Mouse (Mus musculus) mouse embryonic stem cell (cell line): ENCODE data around the gene Gal3st2c.
"Not testable (repeated sequence)": the region's sequence is repeated elsewhere in the genome, so short reads cannot be mapped to it uniquely, and the experiment has no call there.

Experiments used
- in situ Hi-C, 2 experiments: fragments of 300-500 bp; cut with MboI; formaldehyde crosslinking; loops; 1 replicate in 1 of 2; 3 replicates in 1 of 2; pipeline ENCODE4 v1.14.3; 2019 to 2020; ENCODE audit warnings: low sequenced_read_pairs in 2 of 2, low pct_unique_long_range_greater_than_20kb in 1 of 2, mixed read lengths in 1 of 2; ENCODE audit not compliant: unreplicated experiment in 1 of 2

Gal3st2c gene

DNA sequence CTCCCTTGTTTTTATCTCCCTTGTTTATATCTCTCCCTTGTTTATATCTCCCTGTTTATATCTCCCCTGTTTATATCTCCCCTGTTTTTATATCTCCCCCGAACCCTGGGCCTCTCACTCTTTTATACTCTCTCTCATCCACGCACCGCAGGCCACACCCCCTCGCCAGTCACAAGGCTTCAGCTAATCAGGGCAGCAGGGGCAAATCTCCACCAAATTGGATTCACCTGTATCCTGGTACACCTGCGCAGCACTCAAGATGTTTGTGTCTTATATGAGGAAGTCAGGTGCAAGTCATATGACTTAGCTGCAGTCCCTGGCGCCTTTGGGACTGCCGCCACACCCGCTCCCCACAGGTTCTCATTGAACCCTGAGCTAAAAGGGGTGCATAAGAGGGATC, at the start of gene Gal3st2c:
Gene Gal3st2c, plus strand, starts transcription at position 301 of the 400 bp plus-strand sequence.
- in situ Hi-C loops = not testable (repeated sequence)

DNA sequence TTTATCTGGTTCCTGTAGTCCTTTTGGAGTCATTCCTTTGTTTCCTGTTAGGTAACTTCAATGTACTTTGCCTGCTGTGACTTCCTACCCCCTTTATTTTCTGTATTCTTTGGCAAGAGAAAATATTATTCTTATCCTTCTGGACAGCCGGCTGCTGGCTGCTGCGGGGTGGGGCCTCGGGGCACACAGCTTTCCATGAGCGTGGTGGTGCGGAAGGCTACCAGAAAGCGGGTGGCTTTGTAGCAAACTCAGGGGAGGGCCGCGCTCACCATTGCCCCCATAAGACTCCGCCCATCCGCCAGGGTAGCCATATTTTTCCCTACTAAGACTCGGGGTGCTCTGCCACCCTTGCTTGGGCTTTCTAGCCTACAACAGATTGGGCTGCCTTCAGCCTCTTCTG, 41.2 kb upstream of the Gal3st2c start:
- in situ Hi-C loops = not testable (repeated sequence)

DNA sequence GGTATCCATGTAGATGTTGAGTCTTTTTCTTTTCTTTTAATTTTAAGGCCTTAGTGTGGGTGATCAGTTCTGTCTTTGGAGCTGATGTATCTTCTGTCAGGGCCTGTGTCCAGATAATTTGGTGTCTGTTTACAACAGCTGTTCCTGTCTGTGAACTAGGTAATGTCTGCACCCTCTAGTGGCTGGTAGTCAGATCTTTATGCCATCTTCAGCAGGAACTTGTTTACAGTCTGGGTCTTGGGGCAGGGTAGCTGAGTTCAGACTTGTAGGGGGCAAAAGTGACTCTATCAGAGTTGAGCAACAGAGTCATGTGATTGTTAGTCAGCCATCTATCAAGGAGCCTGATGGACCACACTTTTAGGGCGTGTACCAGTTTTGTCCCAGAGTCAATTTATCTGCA, 23.8 kb upstream of the Gal3st2c start:
- in situ Hi-C loops = not testable (repeated sequence)

DNA sequence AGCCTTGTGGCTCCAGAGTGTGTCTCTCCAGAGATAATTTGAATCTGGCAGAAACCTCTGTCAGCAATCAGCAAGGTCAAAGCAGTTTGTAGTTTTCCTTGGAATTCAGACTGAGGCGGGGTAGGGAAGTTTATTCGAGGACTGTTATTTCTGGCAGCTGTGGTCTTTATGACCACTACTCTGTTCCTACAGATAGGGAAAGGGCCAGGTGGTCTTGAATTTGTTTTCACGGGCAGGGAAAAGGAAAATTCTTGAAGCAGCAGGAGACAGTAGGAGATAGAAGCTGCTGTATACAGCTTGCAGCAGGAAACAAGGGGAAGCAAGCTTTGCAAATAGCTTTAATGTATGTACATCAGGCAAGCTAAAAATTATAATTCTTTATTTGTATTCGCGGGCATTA, 19.9 kb upstream of the Gal3st2c start:
- in situ Hi-C loops = not testable (repeated sequence)

DNA sequence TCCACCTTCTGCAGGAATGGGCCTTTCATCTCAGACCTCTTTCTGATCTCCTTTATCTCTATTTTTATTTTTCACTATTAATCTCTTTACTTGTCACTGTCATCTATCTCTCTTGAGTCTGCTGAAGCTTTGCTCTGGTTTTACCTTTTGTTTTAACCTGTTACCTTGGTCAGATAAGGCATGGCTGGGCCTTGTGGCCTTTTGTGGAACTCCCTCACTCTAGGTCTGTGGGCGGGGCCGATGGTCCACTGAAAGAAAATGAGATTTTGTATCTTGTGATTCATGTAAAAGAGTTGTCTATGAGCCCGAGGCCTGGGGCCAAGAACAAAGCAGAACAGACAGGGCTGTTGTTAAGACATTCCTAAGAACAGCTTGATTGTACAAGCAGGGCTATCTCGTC, 19.5 kb upstream of the Gal3st2c start:
- in situ Hi-C loops = not testable (repeated sequence)

DNA sequence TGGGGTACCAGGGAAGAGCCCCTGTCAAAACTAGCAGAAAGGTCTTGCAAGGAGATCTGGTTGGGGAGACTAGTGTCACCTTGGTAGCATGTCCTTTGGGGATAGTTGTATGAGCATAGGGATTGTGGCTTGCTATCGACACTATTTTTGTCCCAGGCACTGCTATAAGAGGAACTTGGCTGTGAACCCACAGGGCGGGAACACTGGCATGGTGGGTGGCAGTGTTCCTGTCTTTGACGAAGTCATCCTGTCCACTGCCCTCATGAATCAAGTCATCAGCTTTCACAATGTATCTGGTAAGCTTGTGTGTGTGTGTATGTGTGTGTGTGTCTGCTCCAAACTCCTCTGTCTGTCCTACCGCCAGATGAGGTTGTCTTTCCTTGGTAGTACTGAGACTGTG, 14.5 kb upstream of the Gal3st2c start:
- in situ Hi-C loops = not testable (repeated sequence)

DNA sequence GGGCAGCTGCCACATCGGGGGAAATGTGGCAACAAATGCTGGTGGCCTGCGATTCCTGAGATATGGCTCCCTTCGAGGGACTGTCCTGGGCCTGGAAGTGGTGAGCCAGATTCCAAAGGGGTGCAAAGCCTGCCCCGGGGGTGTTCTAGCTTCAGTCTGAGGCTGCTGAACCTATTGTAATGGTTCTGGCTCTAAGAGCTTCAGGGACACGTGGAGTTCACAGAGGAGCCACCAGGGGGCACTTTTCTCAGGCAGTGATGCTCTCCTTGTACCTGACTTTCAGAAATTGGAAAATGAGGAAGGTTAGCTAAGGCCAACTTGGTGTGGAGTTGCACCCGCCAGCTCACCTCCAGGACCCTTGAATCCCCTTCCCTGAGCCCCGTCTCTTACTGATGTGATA, 12.0 kb upstream of the Gal3st2c start:
- in situ Hi-C loops = not testable (repeated sequence)

DNA sequence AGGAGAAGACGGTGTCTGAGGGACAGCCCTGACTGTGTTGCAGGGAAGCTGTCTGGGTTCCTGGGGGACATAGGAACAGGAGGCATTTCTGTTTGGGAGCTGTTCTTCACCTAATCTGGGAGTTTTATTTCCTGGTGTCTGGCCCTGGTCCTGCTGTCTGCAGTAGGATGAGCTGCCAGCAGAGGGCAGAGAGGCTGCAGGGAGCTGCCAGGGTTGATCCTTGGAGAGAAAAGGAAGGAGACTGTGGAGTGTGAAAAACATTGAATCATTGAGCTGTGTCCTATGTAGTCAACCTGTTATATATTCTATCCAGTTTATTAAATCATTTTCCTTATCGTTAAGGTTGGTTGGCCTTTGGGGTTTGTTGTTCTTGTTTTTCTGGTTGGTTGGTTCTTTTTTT, 9.4 kb upstream of the Gal3st2c start:
- in situ Hi-C loops = not testable (repeated sequence)

DNA sequence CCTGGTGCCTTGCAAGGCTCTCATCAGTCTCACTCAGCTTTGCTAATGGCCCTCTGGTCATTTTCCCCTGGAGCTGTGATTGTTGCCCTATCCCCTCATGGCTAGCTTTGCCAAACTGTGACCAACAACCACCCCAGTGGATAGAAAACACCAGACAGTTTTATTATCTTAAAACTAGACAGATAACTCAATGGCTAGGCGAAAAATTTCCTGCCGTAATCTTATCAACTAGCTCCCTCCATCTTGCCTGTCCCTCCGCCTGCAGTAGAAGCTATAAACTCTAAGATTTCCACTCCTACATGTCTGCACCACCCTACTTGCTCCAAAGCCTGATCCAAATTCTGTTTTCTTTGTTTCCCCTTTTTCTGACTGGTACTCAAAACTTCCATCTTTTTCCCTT, 4.1 kb upstream of the Gal3st2c start:
- in situ Hi-C loops = loop anchor here in 1 of 2 experiments (5.0 kb wide), 1 partner anchor 91 kb away; no protein-coding TSS in a partner anchor

DNA sequence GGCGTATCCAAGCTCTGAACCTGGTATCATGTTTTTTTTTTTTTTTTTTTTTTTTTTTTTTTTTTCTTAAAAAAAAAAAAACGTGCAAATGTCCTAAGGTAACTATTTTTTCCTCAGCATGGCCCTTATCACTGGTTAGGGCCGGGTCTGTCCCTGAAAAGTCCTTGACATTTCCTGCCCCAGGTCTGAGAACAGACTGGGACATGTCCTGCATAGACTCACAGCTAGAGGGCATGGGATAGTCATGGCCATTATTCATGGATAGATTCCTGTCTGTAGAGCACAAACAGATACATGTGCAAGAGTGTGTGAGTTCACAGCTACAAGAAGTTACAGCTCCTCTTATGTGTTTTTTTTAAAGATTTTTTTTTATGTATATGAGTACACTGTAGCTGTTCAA, 1.5 kb upstream of the Gal3st2c start:
- in situ Hi-C loops = loop anchor here in 1 of 2 experiments (5.0 kb wide), 1 partner anchor 89 kb away; no protein-coding TSS in a partner anchor

DNA sequence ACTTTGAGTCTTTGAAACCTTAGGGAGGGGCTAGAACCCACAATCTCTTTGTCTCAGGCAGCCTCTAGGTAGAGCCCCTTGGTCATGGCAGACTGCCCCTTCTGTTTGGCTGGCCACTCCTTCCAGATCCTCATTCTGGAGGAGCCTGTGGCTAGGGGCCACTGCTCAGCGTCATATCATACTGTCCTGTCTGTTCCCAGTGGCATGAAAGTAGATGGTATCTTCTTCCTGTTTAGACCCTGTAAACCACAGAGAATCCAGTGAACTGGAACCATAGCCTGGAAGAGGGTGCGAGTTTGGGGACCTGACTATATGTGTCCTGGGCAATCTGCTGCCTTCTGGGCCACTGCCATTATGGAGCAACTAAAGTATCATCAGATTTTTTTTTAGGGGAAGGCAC, 759 bp downstream of the Gal3st2c start:
- in situ Hi-C loops = not testable (repeated sequence)

DNA sequence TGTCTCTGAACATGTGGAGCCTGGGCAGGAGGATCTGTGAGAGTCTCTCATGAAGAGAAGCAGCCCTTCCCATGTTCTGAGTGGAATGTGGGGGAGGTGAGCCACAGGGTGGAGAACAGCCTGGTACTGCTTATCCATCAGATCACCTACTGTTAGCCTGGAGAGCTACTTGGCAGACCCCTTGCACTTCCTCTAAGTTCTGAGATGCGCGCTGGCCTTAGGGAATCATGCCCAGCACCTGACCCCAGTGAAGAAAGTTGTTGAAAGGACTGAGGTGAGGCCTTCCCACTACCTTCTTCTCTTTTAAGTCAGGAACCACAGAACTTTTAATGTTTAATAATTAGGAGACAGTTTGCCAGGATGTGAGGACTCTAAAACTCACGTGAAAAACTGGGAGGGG, 1.2 kb downstream of the Gal3st2c start:
- in situ Hi-C loops = not testable (repeated sequence)

DNA sequence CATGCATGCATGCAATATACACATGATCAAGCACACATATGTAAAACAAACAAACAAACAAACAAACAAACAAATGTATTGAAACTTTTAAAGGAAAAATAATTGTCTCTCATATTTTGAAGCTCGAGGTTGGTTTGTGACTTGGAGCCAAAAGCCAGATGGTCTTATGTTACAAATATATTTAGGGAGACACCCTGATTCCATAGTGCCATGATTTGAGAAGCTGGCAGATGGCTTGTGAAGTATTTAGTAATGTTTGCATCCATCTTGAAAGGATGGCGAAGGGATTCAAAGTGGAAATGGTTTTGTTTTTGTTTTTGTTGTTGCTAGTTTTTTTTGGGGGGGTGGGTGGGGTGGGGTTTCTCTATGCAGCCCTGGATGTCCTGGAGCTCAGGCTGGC, 10.7 kb downstream of the Gal3st2c start:
- in situ Hi-C loops = no loop called here

DNA sequence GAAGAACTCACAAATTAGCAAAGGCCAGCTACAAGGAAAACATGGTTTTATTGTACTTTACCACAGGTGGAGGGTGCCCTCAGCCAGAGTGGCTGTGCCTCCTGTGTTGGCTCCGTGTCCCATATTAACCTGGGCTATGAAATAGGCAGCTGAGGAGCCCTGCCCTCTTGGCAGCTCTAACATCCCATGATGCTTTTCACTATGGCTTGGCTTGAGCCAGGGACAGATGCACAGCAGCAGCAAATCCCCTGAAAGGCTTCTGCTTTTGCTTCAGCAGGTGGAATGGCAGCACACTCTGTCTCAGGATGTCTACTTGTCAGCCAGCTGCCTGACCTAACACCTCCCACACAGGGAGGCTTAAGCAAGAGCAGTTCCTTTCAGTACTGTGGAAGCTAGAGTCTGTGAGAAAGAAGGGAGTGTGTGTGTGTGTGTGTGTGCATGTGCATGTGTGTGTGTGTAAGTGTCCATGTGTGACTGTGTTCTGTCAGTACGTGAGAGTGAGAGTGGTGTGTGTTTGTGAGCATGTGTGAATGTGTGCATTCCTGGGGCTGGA, 15.7 kb downstream of the Gal3st2c start:
- in situ Hi-C loops = not testable (repeated sequence)

DNA sequence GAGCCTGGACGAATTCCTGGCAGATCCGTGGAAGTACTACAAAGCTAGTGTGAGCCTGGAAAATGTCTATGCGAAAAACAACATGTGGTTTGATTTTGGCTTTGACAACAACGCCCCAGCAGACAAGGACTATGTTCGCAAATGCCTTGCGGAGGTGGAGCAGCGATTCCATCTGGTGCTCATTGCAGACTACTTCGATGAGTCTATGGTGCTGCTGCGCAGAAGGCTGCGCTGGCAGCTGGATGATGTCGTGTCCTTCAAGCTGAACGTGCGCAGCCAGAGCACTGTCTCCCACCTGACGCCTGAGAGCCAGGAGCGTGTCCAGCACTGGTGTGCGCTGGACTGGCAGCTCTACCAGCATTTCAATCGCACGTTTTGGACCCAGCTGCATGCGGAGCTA, 18.5 kb downstream of the Gal3st2c start:
- in situ Hi-C loops = not testable (repeated sequence)

DNA sequence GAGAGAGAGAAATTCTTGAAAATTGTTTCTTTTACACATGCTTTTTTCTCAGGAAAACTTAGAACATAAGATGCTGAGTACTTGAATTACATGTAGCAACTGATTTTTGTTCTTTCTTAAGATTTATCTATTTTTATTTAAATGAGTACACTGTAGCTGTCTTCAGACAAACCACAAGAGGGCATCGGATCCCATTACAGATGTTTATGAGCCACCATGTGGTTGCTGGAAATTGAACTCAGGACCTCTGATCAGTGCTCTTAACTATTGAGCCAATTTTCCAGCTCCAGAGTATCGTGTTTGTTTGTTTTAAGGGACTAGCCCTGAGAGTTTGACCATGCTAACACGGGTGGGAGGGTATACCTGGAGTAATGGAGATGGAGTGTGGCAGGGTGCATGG, 21.3 kb downstream of the Gal3st2c start:
- in situ Hi-C loops = no loop called here

DNA sequence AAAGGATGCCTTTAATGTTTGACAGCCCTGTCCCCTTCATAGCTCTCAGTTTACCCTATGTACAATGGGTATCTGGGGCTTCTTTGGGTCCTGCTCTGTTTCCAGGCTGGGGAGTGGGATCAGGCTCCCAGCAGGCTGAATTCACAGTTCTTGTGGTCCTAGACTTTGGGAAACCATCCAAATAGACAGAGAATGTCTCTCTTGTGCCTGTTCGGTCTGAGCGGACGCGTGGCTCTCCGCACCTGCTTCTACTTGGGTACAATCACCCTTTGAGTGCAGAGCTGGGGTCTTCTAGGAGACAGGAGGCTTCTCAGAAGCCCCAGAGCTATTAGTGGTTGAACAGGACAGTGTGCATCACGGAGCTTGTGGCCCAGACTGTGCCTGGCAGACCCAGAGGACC, 29.8 kb downstream of the Gal3st2c start, which contains the start of gene Neu4:
Gene Neu4, plus strand, starts transcription at position 301 of the 400 bp plus-strand sequence.
- in situ Hi-C loops = no loop called here

DNA sequence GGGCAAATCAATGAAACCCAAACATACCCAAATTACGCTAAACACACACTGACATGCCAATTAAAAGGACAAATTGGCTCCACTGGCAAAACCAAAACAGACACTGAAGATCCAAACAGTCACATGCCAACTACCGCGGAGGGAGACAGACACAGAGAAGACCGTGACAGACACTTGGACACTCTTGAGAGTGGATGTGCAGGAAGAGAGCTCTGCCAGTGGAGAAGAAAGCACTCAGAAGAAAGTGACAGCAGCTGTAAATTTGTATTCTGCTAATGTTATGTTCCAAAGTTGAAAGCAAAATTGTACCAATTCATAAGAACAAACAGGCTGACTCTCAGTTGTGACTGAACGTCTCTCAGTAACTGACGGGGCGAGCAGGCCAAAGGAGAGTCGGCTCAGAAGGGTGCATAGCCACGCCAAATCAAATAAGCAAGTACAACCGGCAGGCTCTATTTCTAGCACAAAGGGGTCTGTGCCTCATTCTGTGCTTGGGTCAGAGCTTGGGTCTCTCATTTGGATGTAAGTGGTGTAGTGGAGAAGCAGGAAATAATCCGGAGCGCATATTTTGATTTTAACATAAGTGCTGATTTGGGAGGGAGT, 37.3 kb downstream of the Gal3st2c start:
- in situ Hi-C loops = no loop called here

DNA sequence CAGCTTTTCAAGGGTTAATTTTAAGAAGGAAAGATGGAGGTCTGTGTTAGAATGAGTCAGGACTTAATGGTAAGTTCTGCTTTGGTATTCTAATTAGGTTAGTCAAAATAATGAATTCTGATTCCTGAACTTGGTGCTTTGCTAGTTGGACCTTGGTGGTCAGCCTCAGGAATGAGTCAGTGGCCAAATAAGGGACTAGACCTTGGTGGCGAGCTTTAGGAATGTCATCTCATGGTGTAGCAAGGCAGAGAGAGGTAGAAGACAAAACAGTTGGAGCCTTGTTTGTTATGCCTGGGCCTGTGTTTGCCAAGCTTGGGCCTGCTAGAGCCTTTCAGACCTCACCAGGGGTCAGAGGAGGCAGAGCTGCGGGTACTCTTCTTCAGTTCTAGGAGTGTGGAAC, 38.4 kb downstream of the Gal3st2c start:
- in situ Hi-C loops = no loop called here

DNA sequence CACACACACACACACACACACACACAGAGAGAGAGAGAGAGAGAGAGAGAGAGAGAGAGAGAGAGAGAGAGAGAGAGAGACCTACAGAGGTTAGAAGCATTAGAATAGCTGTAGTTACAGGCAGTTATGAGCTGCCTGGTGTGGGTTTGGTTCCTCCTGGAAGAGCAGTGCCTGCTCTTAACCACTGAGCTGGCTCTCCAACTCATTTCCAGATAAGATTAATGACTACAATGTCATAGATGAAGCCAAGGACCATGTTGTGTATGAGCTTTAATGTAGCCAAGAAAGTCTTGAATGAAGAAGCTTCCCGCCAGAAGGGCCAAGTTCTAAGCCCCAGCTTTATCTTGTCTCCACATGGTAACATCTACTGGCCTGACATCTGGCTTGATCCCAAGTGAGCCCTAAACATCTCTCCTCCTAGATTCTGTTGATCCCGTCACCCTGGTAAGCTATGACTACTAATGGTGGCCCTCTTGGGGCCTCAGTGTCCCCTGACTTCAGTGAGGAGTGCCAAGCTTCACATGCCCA, 42.8 kb downstream of the Gal3st2c start:
- in situ Hi-C loops = no loop called here
